Mouse (Mus musculus) layer of hippocampus, adult 11-12 months (tissue): ENCODE measurements around the gene Ddx54.
A peak's percentile ranks its signal among the peaks of the same experiment; 100 is the strongest.

Source experiments
- DNase-seq: peaks from one replicate; pipeline ENCODE4 v3.0.0; 2022; ENCODE audit warnings: low spot score

Gene Ddx54

DNA sequence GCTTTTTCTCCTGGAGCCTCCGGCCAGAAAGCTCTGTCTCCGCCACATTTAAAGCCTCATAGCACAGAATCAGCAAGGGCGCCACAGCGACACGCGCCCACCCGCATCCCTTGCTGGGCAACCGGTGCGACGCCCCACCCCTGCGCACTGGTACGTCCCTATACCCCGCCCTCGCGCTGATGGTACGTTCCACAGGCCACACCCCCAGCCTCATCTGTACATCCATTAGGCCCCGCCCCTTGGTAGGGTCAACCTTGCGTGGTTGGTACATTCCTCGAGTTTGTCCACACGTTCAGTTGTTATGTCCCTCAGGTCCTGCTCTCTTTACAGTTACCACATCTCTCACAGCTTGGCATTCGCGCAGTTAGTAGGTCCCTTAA is at the start of gene Ddx54, which contains the start of gene Rita1:
TSS of gene Ddx54 (plus strand) at position 298 of the 380 bp plus-strand sequence.
TSS of gene Rita1 (minus strand) at position 148 of the 380 bp plus-strand sequence.
- DNase-seq: peak; percentile 99

DNA sequence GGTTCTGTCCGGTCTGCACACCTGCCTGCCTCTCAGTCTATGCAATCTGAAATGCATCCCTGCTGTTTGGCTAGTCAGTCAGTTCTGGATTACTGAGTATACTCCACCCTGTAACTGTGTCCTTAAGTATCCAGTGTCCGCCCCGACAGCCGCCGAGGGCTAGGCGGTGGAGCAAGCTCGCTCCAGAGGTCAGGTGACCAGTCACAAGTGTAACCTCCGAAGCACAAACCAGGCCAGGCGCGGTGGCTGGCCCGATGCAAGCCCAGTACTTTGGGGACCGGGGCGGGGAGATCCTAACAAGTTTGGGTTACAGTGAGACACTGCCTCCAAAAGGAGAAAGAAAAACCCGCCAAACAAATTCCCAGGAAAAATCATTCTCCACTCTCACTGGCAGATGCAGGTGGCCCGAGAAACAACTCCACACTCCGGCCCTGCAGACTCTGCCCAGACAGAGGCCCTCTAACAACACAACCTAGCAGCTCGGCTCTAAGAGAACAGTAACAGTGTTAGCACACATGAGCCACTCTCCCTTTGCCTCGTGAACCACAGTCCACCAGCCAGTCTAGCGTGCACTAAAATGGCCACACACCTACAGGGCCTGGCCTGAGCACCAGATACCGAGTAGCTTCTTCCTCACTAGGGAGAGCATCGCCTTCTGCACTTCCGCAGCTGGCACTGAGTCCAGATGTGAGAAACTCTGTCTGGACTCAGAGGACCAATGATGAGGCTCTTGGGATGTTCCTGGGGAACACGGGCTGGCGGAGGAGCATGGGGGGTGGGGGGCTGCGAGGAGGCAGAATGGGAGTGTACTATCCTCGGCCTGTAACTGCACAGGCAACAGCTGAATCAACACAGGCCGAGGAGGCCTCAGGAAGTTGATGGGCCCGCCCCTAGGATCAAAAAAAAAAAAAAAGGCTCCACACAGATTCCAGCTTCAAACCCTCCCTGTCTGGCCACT is 49.3 kb upstream of the Ddx54 start:
- no peak for DNase-seq

DNA sequence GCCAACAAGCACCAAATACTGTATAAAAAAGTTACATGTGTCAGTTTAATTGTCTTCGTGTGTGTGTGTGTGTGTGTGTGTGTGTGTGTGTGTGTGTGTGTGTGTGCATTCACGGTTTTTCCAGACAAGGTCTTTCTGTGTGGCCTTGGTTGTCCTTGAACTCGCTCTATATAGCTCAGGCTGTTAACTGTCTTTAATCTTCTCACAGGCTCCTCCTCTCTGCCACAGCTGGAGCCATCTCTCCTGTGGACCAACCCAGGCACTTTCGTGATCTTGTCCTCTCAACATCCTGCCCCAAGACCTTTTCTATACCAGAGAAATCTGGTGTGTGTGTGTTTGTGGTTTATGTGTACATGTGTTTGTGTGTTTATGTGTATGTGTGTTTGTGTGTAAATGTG is 48.6 kb upstream of the Ddx54 start:
- no peak for DNase-seq

DNA sequence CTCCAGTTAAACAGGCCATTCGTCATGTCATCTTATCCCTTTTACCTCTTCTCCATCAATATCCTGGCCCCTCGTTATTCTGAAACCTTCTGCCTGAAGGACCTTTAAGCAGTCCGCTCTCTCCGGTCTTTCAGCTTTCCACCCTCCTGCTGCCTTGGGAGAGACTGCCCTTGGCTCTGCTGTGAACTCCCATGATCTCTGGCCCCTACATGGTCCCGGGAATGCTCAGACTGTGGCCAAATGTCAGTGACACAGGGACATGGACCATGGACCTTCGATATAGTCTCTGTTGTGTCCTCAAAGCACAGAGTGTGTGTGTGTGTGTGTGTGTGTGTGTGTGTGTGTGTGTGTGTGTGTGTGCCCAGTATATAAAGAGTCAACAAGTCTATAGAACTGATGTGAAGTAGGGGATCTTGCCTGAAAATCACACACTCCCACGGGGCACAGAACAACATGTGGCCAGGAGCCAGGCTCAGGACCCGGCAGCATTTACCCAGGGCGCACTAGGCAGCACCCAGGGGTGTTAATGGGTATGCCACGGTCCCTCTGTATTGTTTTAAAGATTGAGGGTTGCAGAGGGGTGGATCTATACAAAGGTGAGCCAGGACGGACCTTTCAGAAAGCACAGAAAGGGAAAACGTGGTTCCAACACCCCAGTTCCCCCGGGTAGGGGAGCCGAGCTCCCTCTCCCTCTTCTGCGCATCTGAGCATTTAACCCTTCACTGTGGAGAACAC is 47.2 kb upstream of the Ddx54 start:
- no peak for DNase-seq

DNA sequence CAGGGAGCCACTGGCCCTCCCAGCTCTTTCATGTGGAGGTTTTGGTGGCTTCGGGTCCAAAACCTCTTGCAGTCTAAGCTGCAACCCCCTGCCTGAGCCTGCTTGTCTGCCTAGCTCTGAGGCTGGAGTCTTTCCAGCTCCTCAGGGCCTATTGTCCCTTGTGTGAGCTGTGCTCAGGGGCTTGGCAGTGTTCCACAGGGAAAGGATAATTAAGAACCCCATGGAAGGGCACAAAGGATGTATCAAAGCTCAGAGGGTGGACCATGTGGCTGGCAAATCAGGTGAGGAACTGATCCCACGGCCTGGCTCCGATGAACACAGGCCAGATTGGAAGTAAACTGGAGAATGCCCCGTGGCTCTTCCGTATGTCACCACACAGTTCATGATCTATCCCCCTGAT is 46.4 kb upstream of the Ddx54 start:
- no peak for DNase-seq

DNA sequence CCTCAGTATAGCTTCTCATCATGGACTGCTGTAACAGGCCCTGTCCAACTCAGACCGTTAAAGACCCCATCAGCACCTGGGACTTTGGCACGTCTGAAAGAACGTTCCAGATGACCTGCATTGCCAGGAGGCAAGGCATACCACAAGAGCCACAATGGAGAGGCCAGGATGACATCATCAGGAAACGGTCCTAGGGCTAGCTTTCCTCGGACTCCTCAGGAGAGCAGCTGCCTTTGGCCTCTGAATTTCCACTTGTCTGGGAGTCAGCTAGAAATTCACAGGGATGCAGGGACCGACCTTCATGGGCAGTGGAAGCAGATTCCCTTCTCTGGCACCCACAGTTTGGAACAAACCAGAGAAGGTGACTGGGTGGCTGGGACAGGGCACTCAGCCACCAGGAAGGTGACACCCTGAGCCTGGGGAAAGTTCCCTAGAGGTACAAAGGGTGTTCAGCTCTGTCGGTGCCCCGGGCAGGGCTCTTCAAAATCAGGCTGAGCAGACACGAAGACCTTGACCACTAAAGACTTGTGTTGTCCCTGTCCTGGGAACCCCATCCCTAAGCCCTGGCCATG is 45.8 kb upstream of the Ddx54 start:
- DNase-seq: no peak

DNA sequence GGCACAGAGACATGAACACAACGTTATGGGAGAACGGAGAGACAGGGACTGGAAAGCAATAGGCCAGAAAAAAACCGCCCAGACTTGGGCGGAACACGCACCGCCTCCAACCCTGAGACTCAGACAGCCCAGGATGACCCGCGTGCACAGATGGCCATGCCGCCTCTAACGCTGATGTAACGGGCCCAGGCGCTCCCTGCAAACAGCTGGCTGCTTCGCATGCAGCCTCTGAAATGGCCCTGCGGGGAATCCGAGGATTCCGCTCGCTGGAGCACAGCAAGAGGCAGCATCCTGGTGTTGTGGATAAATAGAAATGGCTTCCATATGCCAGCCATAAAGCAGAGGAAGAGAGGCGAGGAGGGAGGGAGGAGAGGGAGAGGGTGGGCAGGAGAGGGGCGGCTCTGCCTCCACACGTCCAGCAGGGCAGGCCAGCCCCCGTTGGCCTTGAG is 45.3 kb upstream of the Ddx54 start:
- no peak for DNase-seq

DNA sequence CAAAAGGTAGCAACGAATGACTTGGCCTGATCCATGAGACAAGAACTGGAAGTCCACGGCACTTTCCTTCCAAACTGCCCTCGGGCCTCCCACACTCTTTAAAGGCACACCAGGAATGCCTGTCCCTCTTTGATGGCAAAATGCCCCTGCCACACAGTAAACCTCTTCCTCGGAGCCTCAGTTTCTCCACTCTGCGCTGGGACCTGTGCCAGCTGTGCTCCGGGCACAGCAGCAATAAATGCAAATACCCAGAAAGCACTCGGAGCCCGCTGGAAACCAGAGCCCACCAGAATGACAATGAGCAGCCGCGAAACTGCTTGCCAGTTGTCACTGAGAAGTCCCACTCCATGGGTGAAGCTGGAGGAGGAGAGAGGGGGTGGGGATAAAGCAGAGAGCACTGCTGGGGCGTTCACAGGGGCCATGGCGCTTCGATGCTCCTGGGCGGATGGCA is 44.8 kb upstream of the Ddx54 start:
- no peak for DNase-seq

DNA sequence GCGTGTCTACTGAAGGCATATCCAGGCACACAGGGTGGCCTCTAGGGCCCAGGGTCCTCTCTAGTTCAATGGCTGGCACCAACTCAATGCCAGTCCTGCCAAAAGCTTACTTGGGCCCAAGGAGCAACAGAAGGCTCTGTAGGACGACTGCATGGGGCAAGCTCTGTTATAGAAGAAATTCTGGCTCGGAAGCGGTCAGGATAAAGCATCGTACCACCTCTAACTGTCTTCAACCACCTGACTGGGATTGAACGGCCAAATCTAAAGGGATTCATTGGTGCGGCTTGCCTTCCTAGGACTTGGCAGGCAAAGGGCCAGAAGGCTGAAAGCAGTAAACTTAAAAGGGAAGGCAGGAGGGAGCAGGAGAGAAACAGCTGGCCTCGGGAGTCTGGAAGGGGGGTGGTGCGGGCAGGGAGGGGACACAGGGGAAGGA is 44.2 kb upstream of the Ddx54 start:
- DNase-seq: no peak

DNA sequence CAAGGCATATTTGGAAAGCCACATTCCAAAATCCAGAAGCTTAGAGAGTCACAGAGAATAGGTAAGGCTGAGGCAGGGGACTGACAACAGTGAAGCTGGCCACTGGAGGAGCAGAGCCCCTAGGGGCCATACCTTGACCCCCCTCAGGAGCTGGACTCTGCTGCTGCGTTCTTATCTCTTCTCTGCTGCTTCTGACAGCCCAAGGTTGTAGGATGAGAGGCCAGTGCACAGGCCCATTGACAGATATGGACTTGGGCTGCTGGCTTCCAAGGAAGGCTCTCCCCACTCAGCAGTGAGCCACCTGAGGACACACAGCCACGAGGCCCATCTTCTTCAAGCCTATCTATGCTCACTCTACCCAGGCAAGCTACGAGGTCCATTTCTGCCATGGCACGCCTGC is 43.6 kb upstream of the Ddx54 start:
- DNase-seq: no peak

DNA sequence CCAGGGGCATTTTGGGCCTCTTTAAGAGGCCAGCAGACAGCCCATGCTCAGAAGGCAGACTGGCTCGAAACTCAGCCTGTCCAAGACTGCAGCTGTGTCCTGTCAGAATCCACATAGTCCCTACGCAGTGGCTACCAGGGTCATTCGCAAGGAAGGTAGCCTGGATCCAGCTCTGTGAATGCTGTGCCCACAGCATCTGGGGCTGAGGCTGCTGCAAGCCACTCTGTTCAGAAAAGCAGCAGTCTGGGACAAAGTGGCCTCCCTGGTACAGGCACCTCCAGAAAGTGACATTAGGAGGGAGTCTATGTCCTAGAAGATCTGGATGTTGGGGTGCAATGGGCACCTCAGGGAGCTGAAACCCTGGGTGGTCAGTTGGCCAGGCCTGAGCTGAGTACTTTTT is 42.7 kb upstream of the Ddx54 start:
- DNase-seq: no peak

DNA sequence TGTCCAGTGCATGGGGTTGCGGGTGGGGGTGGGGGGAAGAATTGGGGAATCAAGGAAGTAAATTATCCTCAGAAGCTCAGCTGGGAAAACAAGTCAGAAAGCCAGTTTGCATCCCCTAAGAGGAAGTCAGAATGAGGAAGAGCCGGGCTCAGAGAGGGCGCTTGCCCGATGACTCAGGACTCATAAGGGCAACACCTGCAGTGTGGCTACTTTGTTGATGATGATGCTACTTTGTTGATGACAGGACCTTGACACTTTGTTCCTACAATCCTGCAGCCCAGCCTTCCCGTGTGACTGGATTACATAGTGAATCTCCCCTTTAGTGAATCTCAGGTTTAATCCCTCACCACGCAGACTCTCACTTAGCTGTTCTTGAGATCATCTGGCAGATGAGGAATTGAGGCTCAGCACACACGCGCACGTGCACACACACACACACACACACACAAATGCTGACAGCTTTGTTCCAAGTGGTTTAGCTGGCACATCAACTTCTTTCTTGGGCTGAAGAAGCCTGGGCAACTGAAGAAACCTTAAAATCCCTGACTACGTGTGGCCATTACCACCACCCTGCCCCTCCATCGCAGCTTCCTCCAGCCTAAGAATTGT is 42.1 kb upstream of the Ddx54 start:
- DNase-seq: no peak

DNA sequence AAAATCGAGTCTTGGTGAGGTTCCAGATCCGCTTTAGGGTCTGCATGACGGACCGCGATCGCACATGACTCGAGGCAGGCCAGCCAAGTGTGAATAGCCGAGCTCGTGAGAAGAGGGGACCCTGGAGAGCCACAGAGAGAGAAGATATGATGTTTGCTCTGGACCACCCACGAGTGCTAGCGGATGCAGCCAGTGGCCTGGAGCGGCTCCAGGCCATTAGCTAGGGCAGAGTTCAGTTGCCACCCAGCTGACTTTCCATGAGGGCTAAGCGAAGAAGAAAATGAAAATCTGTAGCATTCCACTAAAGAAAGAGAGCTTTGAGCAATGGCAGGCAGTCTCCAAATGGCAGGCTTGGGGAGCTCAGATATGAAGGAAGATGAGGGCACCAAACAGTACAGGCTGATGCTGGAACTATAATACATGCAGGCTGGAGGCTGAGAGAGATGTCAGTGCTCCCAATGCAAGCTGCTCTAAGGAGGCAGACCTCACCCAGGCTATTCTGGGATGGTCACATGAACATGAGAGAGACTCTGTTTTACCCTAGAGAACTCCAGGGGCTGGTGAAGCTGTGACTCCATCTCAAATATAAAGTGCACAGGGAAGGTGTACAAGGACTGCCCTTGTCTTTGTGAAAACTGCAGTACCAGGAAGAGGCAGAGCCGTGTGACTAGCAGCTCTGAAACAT is 41.3 kb upstream of the Ddx54 start:
- no peak for DNase-seq

DNA sequence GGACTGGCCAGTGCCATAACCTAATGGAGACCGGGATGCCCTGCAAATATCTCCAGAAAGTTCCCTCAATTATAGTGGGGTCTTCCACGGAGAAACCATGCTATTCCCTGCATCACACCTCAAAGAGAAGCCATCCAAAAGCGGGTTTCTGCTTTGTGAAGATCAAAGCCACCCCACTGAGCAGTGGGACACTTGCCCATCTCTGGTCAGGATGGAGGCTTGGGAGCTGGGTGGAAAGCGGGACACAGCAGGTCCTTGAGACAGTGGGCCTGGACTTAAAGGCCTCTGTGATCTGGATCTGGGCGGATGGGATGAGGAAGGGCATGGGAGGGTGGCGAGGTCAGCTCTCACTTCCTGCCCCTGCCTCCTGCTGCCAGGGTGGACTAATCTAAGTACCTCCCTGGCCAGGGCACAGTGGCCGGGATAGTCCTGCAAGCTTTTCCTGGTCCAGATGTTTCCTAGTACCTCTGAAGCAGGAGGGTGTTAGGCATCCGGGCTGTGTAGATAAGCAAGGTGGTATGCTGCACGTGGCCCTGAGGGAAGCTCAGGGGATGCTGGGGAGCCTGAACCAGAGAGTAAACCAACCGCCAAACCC is 38.0 kb upstream of the Ddx54 start:
- DNase-seq: no peak

DNA sequence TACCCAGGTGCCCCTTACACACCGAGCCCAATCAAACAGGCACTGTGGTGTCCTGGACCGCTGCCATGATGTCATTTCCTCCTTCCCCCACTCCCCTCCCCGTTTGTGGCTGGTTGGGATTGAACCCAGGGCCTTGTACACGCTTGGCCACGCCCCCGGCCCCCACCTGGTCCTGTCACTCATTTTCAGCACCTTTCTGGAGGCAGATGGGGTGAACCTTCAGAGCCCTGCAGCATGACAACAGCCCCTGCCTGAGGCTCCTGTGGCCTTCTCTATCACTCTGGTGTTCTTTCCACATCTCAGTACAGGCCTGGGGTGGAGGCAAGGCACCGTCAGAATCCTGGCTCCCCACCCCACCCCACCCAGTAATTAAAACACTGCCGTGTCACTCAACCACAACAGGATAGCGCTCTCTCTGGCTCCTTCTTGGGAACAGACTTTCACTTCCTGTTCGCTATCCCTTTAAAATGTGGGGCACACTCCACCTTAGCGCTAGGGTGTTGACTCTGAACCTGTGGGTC is 35.7 kb upstream of the Ddx54 start:
- DNase-seq: no peak

DNA sequence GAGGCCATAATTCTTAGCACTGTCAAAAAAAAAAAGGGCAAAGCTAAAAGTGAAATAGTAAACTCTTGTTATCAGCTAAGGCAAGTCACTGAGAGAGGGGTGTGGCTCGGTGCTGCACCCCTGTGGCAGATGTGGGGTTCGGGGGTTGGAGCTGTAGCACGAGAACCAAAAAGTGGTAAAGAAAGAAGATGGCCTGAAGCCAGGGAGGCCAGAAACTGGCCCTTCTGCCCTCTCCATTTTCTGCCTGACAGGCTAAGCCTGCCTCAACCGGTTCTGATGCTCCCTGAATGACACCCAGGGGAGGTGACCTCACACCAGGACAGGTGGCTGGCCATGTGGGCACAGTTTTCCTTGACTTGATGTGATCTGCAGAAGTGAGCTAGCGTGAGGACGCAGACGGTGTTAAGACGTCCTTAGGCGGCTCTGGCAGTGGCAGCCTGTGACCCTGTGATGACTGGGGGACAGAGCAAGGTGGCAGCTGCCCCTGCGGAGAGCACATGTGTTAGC is 34.6 kb upstream of the Ddx54 start:
- no peak for DNase-seq

DNA sequence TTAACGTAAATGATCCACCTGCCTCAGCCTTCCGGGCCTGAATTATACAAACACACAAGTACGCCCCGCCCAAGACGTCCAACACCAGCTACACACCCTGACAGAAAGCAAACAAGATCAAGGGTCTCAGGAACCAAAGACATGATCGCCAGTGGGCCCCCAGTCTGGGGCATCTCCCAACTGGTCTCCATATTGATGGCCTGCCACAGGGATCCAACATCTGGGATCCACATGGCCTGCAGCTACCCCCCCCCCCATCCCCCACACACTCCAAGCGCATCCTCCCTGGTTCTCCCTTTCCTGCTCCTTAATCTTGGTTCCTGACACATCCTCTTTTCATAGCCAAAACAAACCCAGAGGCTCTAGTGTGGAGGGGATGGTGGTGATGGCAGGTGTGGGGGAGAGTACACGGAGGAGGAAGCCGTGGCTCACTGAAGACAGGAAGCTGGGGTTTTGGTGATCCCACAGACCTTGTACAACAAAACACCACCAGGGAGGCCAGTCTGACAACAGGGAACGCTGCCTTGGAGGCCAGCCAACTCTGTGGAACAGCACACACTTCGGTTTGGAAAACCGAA is 33.9 kb upstream of the Ddx54 start:
- no peak for DNase-seq

DNA sequence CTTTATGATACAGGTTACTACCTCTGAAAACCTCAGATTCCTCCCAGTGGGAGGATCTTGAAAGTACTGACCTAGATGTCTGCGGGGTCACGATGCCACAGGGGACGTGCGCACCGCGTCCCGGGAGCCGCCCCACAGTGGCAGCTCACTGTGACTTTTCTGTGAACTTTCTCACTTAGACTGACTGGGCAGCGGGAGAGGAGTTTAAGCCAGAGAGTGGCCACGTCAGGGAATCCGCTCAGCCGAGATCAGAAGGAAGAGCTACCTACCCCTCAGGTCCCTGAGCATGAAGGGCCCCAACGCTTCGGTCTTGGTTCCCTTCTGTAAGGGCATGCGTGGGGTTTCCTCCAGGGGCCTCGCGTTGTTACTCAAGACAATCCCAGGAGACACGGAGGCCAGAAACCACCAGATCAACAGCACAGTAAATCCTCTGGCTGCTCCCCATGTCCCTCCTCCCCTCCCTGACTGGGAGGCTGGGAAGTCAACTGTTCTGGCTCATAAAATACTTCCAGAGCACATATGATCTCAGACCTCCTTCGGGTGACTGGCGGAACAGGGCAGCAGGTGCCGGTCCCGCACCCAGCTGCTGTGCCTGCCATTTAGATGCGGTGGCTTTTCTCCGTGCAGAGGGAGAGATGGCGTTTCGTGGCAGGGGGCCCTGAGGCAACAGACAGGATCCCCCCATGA is 33.2 kb upstream of the Ddx54 start:
- no peak for DNase-seq

DNA sequence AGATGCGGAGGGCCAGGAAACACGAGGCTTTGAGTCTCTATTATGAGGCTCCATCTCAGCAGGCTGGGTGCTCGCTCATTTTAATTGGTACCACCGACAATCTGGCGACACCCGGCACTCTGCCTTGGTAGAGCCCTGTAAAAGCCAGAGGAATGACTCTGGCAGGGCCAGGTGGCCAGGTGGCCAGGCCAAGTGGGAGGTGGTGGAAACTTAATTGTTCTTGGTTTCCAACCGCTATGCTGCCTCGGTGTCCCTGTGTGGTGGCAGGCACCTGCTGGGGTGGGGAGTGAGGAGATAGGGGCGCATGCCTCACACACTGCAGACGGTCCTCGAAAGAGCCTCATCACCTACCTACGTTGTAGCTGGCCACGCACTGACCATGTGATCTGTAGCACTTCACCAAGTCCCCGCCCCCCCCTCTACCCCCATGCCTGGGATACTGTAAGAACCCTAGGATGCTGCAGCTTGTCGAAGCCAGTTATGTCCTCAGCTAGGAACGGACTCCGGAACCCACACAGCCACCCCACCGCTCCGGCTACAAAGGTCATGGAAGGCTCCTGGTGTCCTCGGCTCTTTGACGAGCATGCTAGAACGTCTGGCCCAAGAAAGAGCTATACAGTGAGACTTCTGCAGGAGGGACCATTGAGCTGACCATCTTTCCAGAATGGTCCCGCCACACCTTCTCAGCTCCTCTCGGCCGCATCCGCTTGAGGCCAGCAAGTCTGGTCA is 32.5 kb upstream of the Ddx54 start:
- no peak for DNase-seq
